Mouse (Mus musculus) left cerebral cortex, postnatal 14 days (tissue): ENCODE results near the gene Pi4k2a. TPM values are rescaled to one million over a fixed set of nuclear protein-coding genes. Genes with fewer than 3 reads are reported as not detected.

Experiments used
- DNase-seq, 2 experiments: peaks; one replicate each; pipeline ENCODE4 v3.0.0; 2021 to 2022; ENCODE audit warnings: low spot score in 2 of 2, mixed read lengths in 1 of 2
- intact Hi-C: fragments of 180-260 bp; cut with DNase I; formaldehyde crosslinking; loops from one replicate; pipeline ENCODE4 v1.15.1; 2025
- total RNA-seq, 2 experiments: library from RNA; stranded (reverse); gene quantifications; 2 replicates each; pipeline ENCODE4 v1.2.3; 2021

The Pi4k2a gene
- total RNA-seq, 2 experiments from 2014 or later = 52.3 to 54.5 TPM

- DNase-seq = peak; percentile 61 to 83
- intact Hi-C loops = no loop called here
Observed at GRCm38 (mm10) chr19:42147769-42148568, 57.7 kb downstream of the Pi4k2a start.

GRCm38 (mm10) chr19:42148569-42148860 is 58.2 kb downstream of the Pi4k2a start:
- intact Hi-C loops = no loop called here
- no peak for DNase-seq

- intact Hi-C loops = loop anchor here (5.0 kb wide), 1 partner anchor 115 kb away; the partner anchor contains the start of gene Ankrd2
- peak; percentile 85 to 93 for DNase-seq
Observed at GRCm38 (mm10) chr19:42151990-42152389, 61.7 kb downstream of the Pi4k2a start.

GRCm38 (mm10) chr19:42157493-42158237 is 67.4 kb downstream of the Pi4k2a start:
- no peak for DNase-seq
- intact Hi-C loops = no loop called here

- no peak for DNase-seq
- intact Hi-C loops = no loop called here
Observed at GRCm38 (mm10) chr19:42158246-42159017, 68.2 kb downstream of the Pi4k2a start.

- intact Hi-C loops = no loop called here
Observed at GRCm38 (mm10) chr19:42163764-42164163, 73.5 kb downstream of the Pi4k2a start, which contains the start of gene Zfyve27. Gene Zfyve27, plus strand, starts transcription at chr19:42163951.

GRCm38 (mm10) chr19:42164188-42164587 is 73.9 kb downstream of the Pi4k2a start:
- intact Hi-C loops = no loop called here
- DNase-seq = no peak

More at GRCm38 (mm10) chr19:42163764-42164163, 73.5 kb downstream of the Pi4k2a start, which contains the start of gene Zfyve27:
- no peak for DNase-seq

GRCm38 (mm10) chr19:42166130-42166529 is 75.9 kb downstream of the Pi4k2a start:
- intact Hi-C loops = loop anchor here (5.0 kb wide), 1 partner anchor 74 kb away; the partner anchor contains the start of gene Pi4k2a
- DNase-seq = peak; percentile 88 to 93

- no peak for DNase-seq
- intact Hi-C loops = loop anchor here (5.0 kb wide), 1 partner anchor 74 kb away; the partner anchor contains the start of gene Pi4k2a
Observed at GRCm38 (mm10) chr19:42166766-42167165, 76.5 kb downstream of the Pi4k2a start.

GRCm38 (mm10) chr19:42167489-42167888 is 77.2 kb downstream of the Pi4k2a start:
- intact Hi-C loops = loop anchor here (5.0 kb wide), 1 partner anchor 75 kb away; the partner anchor contains the start of gene Pi4k2a
- no peak for DNase-seq

GRCm38 (mm10) chr19:42169322-42169975 is 79.2 kb downstream of the Pi4k2a start:
- intact Hi-C loops = loop anchor here (5.0 kb wide), 1 partner anchor 77 kb away; the partner anchor contains the start of gene Pi4k2a
- DNase-seq = peak in 1 of 2 experiments; percentile 50

GRCm38 (mm10) chr19:42170025-42170969 is 80.0 kb downstream of the Pi4k2a start:
- peak; percentile 94 to 95 for DNase-seq
- intact Hi-C loops = no loop called here

Other genes with a start within 250 kb of the Pi4k2a start
- gene Frat2, start 242.3 kb upstream of the Pi4k2a start, total RNA-seq = 10 to 100 TPM; 10.5 to 10.6 TPM
- gene Rrp12, start 194.3 kb upstream of the Pi4k2a start, total RNA-seq = 10 to 100 TPM; 39.2 to 42.1 TPM
- gene Pgam1, start 178.5 kb upstream of the Pi4k2a start, total RNA-seq = 100 to 1,000 TPM; 601 to 606 TPM
- 10 to 100 TPM; 21.9 to 27.2 TPM for gene Exosc1, start 157.0 kb upstream of the Pi4k2a start, total RNA-seq
- 10 to 100 TPM; 54.9 to 60.4 TPM for gene Zdhhc16, start 157.0 kb upstream of the Pi4k2a start, total RNA-seq
- gene Mms19, start 109.3 kb upstream of the Pi4k2a start, total RNA-seq = 10 to 100 TPM; 26.7 to 35.6 TPM
- gene Ubtd1, start 108.7 kb upstream of the Pi4k2a start, total RNA-seq = 10 to 100 TPM; 11.2 to 12.8 TPM
- gene Ankrd2, start 54.5 kb upstream of the Pi4k2a start, total RNA-seq = under 1 TPM in 1 of 2 experiments, not detected in 1; 0.32 TPM
- 1 to 10 TPM; 4.2 to 5.6 TPM for gene Hoga1, start 44.9 kb upstream of the Pi4k2a start, total RNA-seq
- under 1 TPM; 0.57 to 0.68 TPM for gene 4933411K16Rik, start 38.2 kb upstream of the Pi4k2a start, total RNA-seq
- gene Morn4, start 4.1 kb upstream of the Pi4k2a start, total RNA-seq = 10 to 100 TPM; 65.3 to 66.9 TPM
- gene Avpi1, start 38.6 kb downstream of the Pi4k2a start, total RNA-seq = 10 to 100 TPM; 28.8 to 29.0 TPM
- gene Marveld1, start 56.9 kb downstream of the Pi4k2a start, total RNA-seq = 10 to 100 TPM; 10.3 to 11.1 TPM
- gene Zfyve27, start 73.5 kb downstream of the Pi4k2a start, total RNA-seq = 10 to 100 TPM; 93.8 to 94.6 TPM
- under 1 TPM; 0.31 to 0.80 TPM for gene Sfrp5, start 111.8 kb downstream of the Pi4k2a start, total RNA-seq
- 100 to 1,000 TPM; 131 to 146 TPM for gene Golga7b, start 157.1 kb downstream of the Pi4k2a start, total RNA-seq